Mouse (Mus musculus): Measurements from ENCODE around the gene Stkld1.
"Not testable (repeated sequence)": the region's sequence is repeated elsewhere in the genome, so short reads cannot be mapped to it uniquely, and the experiment has no call there.

The Stkld1 gene

DNA sequence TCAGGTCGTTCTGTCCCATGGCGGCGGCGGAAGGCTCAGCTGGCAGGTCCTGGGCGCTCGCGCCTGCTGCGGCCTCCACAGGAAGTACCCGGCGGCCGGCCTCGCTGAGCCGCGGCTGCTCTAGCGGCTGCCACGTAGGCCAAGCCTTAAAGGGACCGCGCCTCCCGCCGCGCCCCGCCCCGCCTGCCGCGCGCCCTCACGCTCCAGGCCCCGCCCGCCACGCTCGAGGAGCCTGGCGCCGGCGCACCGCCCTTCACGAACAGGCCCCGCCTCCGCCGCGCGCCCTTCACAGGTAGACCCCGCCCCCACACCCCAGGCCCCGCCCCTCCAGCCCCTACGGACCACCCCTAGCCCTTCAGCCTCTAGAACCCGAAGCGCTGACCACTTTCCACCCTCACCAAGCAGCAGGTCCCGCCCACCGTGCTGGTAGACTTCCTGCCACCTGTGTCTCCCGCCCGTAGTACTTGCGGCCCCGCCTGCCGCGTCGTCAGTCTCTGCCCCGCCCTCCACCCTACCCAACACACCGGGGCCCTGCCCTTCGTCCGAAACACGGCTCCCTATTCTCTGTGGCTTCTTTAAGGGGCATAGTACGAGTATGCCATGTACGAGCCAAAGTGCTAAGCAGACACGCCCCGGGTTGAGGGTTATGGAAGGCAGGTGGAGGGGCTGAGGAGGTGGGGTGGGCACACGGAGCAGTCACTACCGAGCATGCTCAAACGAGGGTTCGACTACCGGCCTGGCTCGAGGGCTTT lies at the start of gene Stkld1, which contains the start of gene Surf4:
Gene Stkld1, plus strand, starts transcription at position 744 of the 752 bp plus-strand sequence.
Gene Surf4, minus strand, starts transcription at position 625 of the 752 bp plus-strand sequence.
- DNase-seq: peak; percentile 89 to 94

DNA sequence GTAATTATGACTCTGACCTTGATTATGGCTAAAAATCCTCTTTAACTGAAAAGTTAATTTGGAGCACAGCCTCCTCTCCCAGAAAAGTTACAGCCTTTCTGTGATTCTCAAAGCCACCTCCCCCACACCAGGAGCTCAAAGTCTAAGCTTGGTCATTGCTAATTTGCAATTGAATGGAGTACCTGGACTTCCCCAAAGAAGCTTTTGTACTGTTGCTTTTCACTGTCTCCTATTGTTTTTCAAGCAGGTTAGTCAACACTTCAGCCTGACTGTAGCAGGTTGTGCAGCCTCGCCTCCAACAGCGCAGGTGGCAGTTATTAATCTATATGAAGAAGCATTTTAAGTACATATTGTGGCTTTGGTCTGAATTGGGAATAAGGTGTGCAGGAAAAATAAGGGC lies 48.3 kb upstream of the Stkld1 start:
- DNase-seq: not testable (repeated sequence)

DNA sequence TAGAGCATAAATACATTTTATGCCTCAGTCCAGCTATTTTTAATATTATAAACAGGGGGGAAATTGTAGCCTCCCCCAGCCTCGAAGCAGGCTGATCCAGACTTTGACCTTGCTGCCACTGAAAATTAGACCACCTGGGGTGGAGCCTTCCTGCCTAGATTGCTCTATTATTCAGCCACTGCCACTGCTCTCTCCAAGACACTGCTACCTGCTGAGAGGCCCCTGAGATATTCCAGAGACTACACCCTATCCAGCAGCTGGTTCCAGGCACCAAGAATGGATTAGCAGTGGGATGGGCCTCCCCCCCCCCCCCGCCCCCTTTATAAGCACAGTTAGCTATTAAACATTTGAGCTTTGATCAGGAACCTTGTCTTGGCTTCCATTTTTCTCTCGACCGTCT lies 47.7 kb upstream of the Stkld1 start:
- not testable (repeated sequence) for DNase-seq

DNA sequence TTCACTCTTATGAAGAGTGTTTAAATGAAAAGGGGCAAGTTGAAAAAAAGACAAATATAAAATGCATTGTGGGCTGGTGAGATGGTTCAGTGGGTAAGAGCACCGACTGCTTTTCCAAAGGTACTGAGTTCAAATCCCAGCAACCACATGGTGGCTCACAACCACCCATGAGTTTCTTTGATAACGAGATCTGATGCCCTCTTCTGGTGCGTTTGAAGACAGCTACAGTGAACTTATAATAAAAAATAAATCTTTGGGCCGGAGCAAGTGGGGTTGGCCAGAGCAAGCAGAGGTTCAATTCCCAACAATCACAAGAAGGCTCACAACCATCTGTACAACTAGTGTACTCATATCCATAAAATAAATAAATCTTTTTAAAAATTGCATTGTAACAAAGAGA lies 37.9 kb upstream of the Stkld1 start:
- no peak for DNase-seq

DNA sequence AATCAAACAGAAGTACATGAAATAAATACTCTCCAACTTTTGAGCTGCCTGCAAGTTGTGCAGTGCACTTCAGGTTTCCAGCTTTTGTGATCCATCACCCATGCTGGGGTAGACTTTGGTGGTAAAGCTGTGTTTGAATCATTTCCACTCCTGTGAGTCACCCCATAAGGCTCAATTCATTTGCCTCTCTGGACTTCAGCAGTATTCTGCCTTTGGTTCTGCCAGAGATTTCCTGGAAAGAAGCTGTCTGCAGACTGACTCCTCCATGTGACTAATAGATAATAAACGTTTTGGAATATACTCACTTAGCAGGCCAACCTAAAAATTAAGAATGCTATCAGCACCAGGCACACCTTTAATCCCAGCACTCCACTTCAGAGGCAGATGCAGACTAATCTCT lies 33.1 kb upstream of the Stkld1 start:
- DNase-seq: no peak

DNA sequence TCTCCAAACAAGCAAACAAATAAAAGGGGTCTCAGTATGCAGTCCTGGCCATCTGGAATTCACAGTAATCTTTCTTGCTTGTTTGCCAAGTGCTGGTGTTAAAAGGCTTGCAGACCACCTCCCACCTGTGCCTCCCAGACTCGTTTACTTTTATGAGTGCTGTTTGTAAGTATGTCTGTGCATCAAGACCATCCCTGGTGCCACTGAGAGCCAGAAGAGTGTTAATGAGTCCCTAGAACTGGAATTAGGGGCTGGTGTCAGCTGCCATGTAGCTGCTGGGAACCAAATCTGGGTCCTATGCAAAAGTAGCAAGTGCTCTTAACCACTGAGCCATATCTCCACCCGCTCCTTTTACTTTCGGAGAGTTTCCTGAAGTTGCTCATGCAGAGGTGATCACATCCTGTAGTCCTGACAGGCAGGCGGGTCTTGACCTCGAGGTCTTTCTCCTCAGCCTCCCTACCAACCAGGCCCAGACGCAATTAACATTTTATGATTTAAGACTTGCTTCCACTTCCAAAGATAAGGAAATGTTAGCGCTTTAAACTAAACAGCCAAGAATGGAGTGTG lies 31.9 kb upstream of the Stkld1 start:
- no peak for DNase-seq

DNA sequence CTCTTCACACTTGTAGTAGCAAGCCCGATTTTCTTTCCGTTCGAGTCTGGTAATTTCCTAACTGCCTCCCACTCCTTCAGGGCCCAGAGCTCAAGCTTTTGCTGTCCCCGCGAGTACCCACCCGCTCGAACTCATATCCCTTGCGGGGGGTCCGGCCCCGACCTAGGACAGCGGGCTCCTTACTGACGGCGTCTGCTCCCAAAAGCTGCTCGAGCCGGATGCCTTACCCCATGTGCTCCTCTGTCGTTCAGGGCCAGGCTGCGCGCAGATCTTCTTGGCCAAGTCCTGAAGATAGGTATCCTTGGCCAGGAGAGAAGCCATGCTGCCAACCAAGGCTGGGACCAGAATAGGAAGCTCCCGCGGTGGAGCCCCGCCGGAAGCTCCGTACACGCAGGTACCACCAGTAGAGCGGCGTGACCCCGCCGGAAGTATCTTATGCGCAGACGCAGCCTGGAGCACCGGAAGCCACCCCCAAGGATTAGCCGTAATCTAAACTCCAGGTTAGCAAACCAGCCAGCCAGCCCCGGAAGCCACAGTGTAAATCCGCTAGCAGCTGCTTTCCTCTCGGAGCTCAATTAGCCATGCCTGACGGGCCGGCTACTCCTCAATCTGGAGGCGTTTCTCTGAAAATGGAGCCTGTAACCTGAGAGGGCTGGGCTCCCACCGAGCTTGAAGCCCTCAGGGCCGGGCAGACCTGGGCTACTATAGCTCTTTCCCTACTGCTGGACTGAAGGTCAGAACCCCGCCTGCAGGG lies 31.2 kb upstream of the Stkld1 start, which contains the start of gene Surf6:
Gene Surf6, minus strand, starts transcription at position 413 of the 754 bp plus-strand sequence.
- peak; percentile 95 to 97 for DNase-seq

DNA sequence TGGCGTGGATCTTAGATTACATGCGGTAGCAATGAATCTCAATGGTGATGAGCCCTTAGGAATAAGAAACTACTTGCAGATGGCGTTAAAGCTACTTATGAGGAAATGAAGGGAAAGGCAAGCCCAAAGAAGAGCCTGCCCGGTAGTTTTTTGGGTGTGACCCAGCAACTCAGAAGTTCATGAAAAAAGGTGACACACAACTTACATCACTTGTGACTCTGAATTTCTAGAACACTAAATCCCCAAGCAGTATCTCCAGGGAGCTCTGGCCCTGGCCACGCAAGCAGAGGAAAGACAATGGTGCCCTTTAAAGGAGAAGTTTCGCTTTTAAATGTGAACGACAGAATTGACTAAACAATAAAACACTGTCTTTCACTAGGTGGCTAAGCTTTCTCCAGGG lies 30.5 kb upstream of the Stkld1 start:
- DNase-seq: no peak

DNA sequence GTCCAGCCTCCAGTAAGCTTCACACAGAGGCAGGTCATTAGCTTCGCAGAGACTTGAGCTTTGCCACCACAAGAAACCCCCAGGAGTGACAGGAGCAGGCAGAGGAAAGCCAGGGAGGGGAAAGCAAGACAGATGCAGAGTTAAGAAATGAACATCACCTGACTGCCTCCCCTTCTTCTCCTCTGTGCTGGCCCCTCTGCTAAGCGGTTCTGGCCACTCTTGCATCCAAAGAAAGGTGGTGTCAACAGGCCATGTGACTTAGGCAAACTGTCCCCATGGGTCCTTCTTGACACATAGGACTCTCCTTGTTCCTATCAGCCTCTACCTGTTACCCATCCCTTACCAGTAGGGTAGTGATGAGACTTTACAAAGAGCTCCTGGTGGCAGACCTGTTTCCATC lies 27.9 kb upstream of the Stkld1 start:
- DNase-seq: no peak

DNA sequence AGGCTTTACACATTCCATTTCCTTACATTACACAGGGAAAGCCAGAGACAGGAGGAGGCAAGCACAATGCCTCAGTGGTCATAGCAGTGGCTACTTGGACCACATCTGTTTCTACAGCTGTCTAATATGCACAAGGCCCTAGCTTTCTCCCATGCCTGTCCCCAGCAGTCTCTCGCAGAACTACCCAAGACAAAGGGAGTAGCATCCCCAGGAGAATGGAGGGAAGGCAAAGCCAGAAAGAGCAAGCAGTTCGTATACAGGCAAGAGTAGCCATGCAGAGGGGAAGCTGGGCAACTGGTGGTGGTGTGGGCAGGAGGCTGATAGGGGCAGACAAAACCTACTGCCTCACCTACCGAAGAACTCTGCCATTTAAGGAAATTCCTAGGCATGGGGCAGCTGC lies 27.4 kb upstream of the Stkld1 start:
- no peak for DNase-seq

DNA sequence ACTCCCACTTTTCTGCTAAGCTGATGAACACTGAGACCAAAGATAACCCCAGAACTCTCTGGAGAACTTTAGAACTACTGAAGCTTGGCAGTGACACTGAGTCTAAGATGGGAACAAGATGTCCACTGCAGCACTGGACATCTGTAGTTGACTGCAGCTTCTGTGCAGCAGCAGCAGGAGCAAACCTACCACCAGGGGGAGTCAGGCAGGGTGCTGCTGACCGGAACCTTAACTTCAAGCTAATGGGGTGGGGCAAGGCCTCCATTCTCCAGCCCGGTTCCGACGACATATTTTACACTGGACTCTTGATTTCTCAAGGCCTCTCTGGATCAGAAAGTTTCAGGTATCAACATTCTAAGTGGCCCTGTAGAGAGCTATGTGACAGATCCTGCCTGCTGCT lies 26.7 kb upstream of the Stkld1 start:
- no peak for DNase-seq

DNA sequence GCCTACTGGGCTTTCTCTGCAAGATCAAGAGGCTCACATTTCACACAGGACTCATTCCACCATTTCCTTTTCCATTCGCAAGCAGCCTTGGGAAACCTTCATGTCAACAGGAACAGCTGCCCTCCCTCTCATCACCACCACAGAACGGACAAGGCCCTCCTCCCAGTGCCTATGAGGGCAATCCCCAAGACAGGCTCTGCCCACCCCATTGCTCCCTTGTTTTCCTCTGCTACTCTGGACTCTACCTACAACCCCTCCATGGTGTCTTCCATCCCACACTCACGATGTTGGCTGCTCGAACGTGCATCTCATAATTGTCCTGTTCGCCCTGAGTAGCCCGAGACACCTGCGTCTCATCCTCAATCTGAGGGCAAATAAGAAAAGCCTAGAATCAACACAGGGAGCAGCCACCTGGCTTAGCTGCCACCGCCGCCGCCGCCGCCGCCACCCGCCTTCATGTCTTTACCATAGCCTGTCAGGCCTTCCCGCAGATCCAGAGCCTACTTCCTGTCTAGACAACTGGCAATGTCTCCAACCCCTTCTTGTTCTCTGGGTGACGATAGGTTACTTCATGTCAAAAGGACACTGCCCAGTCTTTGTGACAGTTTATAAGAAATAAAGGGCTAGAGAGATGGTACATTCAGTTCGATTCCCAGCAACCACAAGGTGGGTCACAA lies 25.0 kb upstream of the Stkld1 start:
- no peak for DNase-seq

DNA sequence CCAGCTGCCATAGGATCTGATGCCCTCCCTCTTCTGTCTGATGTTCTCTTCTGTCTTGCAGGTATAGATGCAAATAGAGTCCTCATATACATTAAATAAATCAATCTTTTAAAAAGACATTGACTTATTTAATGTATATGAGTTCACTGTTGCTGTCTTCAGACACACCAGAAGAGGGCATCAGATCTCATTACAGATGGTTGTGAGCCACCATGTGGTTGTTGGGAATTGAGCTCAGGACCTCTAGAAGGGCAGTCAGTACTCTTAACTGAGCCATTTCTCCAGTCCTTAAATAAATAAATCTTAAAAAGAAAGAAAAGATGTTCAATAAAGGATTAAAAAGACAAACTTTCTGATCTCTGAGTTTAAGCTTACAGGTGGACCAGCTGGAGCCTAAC lies 24.5 kb upstream of the Stkld1 start:
- no peak for DNase-seq

DNA sequence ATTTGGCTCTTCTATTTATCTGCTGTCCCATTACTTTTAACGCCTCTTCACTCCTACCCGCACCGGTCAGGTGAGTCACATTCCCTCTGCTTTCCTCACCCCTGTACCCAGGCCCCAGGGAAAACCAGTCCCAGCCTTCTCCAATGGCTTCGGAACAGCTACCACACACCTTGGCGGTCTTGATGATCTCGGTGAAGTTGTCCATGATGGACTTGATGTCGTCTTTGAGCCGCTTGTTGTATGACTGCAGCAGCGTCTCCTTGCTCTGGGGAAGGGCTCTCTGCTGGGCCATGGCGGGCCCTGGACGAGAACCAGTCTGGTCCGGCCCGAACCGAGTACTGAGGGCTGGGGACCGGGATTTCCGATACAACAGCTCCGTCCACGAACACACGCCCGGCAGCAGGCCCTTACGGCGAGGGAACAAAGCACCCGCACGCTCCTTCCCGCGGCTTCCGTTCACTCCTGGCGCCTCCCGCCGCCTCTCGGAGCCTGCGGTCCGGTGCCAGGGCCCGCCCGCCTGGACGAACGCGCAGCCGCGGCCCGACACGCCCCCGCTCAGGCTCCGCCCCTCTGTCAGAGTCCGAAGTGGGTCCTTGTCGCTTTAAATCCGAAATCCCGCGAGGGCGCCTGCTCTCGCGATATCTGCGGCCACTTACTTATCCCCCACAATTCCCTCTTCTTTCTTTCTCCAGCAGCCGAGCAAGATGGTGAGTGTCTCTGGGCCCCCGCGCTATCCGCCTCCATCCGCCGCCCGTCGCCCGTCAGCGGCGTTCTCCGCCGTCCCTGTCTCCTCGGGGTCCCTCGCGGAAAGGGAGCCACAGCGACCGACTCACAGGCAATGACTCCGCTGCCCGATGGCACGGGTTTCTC lies 23.5 kb upstream of the Stkld1 start, which contains the start of the genes Med22 and Rpl7a:
Gene Med22, minus strand, starts transcription at position 554 of the 870 bp plus-strand sequence.
Gene Rpl7a, plus strand, starts transcription at position 641 of the 870 bp plus-strand sequence.
- peak; percentile 100 for DNase-seq

DNA sequence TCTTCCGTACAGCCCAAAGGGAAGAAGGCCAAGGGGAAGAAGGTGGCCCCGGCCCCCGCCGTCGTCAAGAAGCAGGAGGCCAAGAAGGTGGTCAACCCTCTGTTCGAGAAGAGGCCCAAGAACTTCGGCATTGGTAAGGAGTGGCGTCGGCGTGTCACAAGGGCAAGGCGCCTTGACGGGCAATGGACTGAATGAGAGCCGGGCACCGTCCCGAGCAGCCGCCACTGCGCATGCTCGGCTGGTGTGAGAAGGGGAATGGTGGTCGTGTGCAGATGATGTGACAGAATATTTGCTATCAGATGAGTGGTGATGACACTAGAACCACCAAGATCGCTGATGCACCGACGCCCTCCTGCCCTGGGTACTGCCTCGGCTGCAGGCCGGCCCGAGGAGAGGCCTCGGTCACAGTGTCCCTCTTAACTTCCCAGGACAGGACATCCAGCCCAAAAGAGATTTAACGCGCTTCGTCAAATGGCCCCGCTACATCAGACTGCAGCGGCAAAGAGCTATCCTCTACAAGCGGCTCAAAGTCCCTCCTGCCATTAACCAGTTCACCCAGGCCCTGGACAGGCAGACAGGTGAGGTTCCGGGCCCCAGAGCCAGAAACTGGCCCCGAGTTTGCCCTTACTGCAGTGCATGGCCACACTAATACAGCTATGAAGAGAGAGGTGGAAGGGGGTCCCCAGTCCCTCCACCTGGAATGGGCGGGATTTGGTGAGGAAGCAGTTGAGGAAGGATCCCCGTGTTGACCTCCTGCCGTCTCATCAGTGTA lies 22.7 kb upstream of the Stkld1 start:
- peak in 1 of 2 experiments; percentile 50 for DNase-seq

DNA sequence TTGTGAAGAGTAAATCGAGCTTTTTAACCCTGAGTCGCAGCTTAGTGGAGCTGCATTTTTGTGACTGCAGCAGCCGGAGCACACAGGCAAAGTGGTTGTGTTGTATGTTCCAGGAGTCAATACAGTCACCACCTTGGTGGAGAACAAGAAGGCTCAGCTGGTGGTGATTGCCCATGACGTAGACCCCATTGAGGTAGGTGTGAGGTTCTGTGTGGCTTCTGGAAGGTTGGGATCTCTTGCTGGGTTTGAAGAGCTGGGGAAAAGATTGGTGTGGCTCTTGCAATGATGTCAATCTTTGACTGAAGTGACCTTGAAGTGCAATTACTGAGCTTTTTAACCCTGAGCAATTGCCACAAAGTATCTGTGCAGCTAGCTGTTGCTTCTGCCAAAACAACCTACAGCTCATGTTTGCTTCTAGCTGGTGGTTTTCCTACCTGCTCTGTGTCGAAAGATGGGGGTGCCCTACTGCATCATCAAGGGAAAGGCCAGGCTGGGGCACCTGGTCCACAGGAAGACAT lies 21.5 kb upstream of the Stkld1 start:
- no peak for DNase-seq

DNA sequence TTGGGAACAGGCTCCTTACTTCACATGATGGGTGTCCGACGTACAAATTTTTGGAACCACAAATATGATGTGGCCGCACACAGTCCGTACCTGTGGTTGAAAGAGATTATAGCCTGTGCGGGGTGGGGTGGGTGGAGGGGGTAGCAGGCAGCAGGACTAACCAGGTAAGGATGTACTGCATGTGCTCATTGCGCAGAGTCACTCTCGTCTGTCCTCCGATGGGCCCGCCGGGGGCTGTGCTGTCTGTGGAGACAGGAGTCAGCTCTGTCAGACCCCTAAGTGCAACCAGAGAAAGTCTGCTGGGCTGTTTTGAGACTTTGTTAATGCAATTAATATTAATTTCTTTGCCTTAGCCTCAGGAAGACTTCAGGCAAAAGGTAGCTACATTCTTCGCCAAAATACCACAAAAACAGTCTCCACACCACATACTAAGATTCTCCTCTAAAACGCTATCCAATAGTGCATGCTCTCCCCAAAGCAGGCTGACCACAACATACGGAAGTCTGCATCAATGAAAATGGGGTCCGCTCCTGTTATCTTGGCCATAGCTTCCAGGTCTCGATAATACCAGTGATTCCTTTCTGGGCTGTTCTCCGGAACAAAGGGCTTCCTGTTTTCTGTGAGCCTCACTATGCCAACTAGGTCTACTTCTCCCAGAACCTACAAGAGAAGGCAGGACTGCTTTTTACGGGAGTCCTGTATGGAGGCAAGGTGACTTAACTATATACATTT lies 20.3 kb upstream of the Stkld1 start:
- no peak for DNase-seq

DNA sequence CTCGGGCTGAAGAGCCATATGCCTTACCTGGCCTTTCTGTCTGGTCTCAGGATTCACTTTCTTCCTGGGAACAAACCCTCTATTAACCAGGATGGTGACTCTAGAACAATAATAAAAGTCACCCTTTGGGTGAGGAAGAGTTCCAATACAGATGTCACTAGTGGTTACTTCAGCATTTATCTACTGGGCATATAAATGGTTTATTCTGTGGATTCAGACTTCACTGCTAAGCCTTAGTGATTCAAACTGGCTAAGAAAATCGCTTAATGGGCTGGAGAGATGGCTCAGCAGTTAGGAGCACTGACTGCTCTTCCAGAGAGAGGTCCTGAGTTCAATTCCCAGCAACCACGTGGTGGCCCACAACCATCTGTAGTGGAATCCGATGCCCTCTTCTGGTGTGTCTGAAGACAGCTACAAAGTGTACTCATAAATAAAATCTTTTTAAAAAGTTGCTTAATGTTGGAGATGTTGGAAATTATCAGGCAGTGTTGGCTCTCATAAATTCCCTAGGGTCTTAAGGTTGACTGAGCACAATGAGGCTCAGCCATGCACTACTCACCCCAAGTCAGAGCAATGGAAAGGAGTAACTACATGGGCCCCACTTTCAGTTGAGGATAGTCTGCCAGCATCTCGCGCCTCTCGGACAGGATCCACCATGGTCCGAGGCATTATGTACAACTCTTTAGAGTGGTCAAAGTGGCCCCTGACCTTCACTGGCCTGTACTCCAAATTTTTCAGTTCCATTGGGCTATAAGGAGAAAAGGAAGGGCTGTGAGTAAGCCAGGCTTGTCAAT lies 19.5 kb upstream of the Stkld1 start:
- DNase-seq: no peak
